Mouse (Mus musculus) subcutaneous adipose tissue, adult 2 months (tissue): ENCODE measurements around the gene Cplx2. TPM values are rescaled to one million over a fixed set of nuclear protein-coding genes. Genes with fewer than 3 reads are reported as not detected.

Experiments
- polyA plus RNA-seq: library from polyadenylated mRNA; depleted of rRNA; stranded (reverse); fragments of >200 nt; gene quantifications from 2 replicates; pipeline ENCODE4 v1.2.3, GENCODE M21; 2012; ENCODE audit warnings: low replicate concordance; rRNA removed

Cplx2 gene
- 5.1 and 25.4 TPM in 2 replicates for polyA plus RNA-seq

DNA sequence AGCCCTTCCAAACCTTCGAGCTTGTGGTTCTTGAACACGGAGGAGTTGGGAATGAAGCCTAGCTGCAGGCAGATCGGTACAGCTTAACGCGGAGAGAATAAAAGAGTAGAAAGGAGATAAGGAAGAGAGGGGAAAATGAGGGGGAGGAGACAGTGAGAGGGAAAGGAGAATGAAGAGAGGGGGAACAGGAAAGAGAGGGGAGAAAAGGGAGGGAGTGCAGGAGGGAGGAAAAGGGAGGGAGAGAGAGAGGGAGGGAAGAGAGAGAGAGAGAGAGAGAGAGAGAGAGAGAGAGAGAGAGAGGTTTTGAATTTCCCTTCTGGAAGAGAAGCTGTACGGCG is at the start of gene Cplx2:
Gene Cplx2 (plus strand): TSS at position 301 of the 338 bp plus-strand sequence.

Other genes with a start within 250 kb of the Cplx2 start
- gene Hrh2, start 179.2 kb upstream of the Cplx2 start, polyA plus RNA-seq = 2.4 and 2.9 TPM in 2 replicates
- 34.1 and 44.3 TPM in 2 replicates for gene Thoc3, start 97.5 kb downstream of the Cplx2 start, polyA plus RNA-seq
- 6.7 and 13.6 TPM in 2 replicates for gene Simc1, start 132.4 kb downstream of the Cplx2 start, polyA plus RNA-seq
- gene 4833439L19Rik, start 194.1 kb downstream of the Cplx2 start, polyA plus RNA-seq = 118 and 142 TPM in 2 replicates
- 23.0 and 32.7 TPM in 2 replicates for gene Arl10, start 203.7 kb downstream of the Cplx2 start, polyA plus RNA-seq
- 10.1 and 18.2 TPM in 2 replicates for gene Nop16, start 218.7 kb downstream of the Cplx2 start, polyA plus RNA-seq
- 131 and 268 TPM in 2 replicates for gene Higd2a, start 218.9 kb downstream of the Cplx2 start, polyA plus RNA-seq
- 40.9 and 68.4 TPM in 2 replicates for gene Cltb, start 240.0 kb downstream of the Cplx2 start, polyA plus RNA-seq